Mouse (Mus musculus) G1E (cell line): ENCODE results near the gene Abr.

ENCODE experiments used
- CTCF ChIP-seq: IDR thresholded peaks from 2 replicates; pipeline ENCODE4 v1.5.1; 2012; ENCODE audit warnings: low read depth, low read length, inconsistent platforms, mixed read lengths
- GATA1 ChIP-seq: IDR thresholded peaks from 2 replicates; pipeline ENCODE4 v1.6.1; 2012; ENCODE audit warnings: borderline replicate concordance, low read length, inconsistent platforms, mixed read lengths
- GATA2 ChIP-seq: IDR thresholded peaks from 2 replicates; pipeline ENCODE4 v1.6.1; 2012; ENCODE audit warnings: low read depth, low read length, inconsistent platforms, borderline replicate concordance
- TAL1 ChIP-seq: conservative IDR thresholded peaks from 2 replicates; pipeline ENCODE4 v1.6.1; 2012; ENCODE audit warnings: low read depth, low read length, inconsistent platforms, mixed read lengths

- no peak for TF ChIP-seq CTCF
- TF ChIP-seq GATA1, result no peak
- TF ChIP-seq GATA2, result no peak
- no peak for TF ChIP-seq TAL1
These were observed 105.2 kb downstream of the Abr start for GRCm38 (mm10) chr11:76516951-76517350.
